Mouse (Mus musculus): ENCODE data around the gene Mtg2.
A peak's percentile ranks its signal among the peaks of the same experiment; 100 is the strongest.

Gene Mtg2

DNA sequence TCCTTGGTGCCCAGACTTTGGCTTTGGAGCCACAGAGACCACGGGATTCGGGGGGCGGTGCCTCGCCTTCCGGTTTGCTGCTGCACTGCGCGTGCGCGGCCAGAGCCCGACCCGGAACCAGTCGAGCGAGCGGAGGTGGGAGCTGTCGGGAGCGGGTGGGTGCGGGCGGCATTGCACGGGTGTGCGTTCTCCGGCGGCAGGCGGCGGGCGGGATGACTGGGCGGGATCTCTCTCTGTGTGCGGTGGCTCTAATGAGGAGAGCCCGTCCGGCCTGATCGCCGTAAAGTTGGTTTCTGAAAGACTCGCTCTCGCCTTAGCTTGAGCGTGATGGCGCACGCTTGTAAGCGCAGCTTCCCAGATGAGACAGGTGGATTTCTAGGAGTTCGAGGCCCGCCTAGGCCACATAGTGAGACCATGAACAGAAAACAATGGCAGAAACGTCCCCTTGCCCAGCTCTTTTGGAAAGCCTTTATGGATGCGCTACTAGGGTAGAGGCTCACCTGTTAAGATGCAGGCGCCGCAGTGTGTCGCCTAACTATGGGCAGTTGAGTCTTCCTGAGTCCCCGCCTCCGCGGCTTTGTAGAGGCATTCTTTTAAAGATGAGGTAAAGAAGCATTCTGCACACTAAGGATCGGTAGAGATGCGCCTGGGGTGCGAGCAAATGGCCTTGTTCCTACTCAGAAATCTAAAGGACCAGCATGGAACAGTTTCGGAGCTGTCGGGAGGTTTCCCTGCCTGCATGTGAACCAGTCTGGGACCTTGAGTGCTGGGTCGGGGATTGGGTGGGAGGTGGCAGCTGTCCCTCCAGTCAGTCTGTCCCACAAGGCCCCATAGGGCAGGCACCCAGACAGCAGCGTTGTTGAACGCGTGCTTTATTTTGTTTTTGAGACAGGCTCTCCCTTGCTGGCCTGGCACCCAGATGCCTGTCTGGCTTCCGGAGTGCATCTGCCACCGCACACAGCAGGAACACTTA, at the start of gene Mtg2:
Gene Mtg2 (plus strand): TSS at position 108 of the 973 bp plus-strand sequence.
- DNase-seq, result peak; percentile 97

GRCm38 (mm10) chr2:180020919-180021318, 49.5 kb upstream of the Mtg2 start:
- DNase-seq, result no peak

DNA sequence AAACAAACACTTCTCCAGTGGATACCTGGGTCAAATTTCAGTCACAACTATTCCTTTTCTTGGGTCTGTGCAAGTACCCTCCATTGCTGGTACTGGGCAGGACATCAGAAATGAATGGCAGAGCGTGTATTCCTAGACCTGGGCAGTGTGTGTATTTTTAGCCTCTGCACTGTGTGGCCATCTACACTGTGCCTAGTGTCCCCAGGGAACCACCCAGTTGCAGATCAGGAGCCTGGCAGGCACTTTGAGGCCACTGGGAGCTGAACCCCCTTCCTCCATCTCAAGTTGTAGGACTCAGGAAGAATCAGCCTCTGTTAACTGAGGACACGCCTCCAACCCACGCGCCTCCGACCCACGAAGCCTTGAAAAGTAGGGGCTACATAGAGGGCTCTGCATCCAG, 47.6 kb upstream of the Mtg2 start:
- DNase-seq, result no peak

GRCm38 (mm10) chr2:180024401-180025098, 45.8 kb upstream of the Mtg2 start, which contains the start of gene Lsm14b:
Gene Lsm14b, plus strand, starts transcription at chr2:180024987.
- DNase-seq, result peak; percentile 99

DNA sequence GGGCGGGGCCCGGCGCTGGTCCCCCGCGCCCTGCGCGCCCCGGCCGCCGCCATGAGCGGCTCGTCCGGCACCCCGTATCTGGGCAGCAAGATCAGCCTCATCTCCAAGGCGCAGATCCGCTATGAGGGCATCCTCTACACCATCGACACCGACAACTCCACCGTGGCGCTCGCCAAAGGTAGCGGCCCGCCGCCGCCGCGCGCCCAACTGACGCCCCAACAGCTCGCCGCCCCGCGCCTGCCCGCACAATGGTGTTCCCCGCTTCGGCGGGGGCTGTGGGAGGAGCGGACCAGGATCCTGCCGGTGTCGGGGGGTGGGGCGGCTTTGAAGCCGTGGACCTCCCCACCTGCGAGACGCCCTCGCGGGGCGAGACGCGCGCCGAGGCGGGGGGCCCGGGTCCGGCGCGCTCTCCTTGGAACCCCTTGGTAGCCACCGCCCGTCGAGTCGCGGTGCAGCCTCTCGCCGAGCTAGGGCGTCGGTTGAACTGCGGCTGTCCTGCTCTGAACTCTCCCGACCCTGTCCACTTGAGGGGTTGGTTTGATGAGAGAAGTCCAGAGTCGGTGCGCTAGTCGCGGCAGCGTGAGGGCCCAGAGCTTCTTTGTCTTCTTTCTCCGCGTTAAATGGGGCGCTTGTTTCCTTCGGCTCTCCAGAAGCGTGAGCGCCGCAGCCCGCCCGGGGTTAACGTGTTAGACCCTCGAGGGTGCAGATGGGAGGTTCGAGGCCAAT, 45.1 kb upstream of the Mtg2 start:
- DNase-seq, result no peak

GRCm38 (mm10) chr2:180025861-180026200, 44.6 kb upstream of the Mtg2 start:
- no peak for DNase-seq

DNA sequence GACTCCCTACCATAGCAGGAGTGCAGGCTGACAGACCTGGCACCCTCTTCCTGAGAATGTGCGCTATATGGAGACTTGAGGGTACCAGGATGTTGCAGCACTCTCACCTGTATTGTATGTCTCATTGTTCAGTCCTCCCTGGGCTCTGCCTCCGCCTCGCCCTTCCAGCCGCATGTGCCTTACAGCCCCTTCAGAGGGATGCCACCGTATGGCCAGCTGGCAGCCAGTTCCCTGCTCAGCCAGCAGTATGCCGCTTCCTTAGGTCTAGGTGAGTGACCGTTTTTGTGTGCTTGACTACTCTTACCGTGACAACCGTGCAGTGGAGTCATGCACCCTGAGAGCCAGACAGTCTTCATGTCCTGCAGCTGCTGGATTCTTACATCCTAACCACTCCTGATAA, 42.6 kb upstream of the Mtg2 start:
- no peak for DNase-seq

DNA sequence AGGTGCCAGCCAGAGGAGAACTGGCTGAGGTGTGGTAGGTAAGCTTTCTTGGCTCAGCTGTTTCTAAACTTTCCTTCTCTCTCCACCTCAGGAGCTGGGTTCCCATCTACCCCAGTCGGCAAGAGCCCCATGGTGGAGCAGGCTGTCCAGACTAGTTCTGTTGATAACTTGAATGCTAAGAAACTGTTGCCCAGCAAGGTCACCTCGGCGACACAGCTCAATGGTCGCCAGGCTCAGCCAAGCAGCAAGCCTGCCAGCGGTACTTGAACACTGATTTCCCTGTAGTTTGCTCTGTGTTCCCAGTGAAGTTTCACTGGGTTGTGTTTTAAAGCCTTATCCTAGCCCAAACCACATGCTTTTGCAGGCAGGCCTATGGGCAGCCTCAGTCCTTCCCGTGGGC, 39.1 kb upstream of the Mtg2 start:
- DNase-seq, result peak; percentile 51

DNA sequence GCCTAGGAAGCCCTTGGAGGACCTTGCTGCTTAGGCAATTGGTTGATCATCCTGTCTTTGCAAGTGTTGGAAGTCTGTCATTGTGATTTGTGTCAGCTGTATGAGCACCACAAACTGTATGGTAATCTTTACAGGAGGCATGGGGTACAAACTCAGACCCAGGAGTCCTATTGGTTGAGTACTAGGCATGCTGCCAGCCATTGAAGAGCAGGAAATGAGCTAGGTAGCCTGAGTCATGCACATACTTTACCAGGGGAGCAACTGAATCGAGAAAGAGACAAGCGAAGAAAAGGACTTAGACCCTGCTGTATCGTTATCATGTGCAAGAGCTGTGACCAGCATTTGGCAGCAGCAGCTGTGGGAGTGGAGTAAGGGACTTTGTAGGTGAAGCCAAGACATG, 37.5 kb upstream of the Mtg2 start:
- no peak for DNase-seq

- no peak for DNase-seq
These were observed 36.4 kb upstream of the Mtg2 start for GRCm38 (mm10) chr2:180033956-180034355.

DNA sequence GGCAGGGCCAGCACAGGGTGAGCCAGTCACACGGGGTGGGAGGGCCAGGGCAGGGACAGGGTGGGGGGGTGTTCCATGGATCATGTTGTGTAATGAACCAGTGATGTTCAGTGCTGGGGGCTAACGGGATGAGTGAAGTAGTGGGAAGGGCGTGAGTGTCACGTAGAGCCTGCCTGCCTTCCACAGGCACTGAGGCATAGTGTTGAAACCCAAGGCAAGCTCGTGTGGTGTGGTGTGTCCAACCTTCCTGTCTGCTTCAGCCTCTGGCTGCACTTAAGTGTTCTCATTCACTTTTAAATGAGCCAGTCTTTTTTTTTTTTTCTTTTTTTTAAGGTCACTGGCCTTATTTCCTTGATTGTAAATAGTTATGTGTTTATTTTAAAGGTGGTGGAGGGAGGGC, 35.6 kb upstream of the Mtg2 start:
- no peak for DNase-seq

DNA sequence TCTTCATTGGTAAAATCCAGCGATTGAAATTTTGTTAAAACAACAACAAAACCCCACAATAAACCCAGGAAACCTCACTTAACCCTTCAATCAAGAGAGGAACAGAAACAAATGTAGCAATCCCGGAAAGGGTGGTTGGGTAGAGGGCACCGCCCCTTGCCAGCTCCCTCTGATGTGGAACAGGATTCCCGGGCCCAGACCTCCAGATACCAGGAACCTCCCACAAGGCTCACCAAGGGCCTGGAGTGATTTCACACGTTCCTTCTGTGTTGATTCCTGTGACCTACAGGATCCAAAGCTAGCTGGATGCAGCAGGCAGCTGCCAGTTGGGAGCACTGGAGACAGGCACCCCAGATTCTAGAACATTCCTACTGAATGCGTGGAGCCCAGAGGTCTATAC, 30.0 kb upstream of the Mtg2 start:
- no peak for DNase-seq

DNA sequence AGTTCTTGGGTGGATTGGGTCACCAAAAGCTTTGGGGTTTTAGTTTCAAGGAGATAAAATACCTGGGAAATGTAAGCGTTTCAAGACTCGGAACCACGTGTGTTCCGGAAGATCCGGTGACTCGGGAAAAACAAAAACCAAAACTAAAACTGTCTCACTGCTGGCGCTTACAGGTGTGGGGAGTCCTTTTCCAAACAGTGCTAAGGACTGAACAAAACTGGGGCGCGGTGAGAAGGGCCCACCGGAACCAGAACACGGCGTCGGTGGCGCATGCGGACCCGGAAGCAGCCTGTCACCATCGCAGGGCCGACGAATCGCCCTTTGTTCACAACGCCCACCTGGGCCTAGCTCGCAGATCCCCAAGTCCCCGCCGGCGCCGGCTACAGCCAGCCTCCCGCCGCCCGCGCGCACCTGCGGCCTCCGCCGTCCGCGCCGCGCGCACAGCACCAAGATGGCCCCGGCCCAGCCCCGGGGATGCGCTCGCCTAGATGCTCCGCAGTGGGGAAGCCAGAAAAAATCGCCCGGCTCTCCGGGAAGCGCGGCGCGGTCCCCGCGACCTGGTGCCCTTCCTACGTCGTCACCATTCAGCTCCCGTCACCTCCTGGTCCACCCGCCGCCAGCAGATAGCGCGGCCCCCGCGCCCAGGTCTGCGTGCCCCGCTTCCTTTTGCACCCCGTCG, 28.7 kb upstream of the Mtg2 start:
- DNase-seq, result peak; percentile 59

DNA sequence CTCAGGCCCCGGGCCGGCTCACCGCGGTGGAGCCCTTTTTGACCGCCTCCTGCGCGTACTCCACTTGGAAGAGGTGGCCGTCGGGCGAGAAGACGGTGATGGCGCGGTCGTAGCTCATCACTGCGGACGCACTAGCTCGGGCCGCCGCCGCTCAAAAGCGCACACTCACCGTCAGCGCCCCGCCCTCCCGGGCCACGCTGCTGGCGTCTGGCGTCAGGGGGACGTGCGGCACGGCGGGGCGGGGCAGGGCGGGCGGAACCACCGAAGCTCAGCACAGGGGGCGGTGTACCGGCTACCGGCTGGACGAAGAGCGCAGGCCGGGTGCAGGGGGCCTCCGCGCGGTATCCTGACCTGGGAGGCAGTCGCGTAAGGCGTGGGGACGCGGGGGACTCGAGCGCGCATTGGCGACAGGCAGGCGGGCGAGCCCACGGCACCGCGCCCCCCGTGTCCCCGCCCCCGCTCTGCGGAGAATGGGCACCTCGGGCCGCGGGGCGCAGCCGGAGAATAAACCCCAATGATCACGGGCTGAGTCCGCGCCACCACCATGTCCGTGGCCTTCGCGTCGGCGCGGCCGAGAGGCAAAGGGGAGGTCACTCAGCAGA, 28.0 kb upstream of the Mtg2 start, which contains the start of the genes Psma7 and Ss18l1:
Gene Psma7 (minus strand): TSS at position 178 of the 602 bp plus-strand sequence.
Gene Ss18l1 (plus strand): TSS at position 254 of the 602 bp plus-strand sequence.
- peak; percentile 91 for DNase-seq

DNA sequence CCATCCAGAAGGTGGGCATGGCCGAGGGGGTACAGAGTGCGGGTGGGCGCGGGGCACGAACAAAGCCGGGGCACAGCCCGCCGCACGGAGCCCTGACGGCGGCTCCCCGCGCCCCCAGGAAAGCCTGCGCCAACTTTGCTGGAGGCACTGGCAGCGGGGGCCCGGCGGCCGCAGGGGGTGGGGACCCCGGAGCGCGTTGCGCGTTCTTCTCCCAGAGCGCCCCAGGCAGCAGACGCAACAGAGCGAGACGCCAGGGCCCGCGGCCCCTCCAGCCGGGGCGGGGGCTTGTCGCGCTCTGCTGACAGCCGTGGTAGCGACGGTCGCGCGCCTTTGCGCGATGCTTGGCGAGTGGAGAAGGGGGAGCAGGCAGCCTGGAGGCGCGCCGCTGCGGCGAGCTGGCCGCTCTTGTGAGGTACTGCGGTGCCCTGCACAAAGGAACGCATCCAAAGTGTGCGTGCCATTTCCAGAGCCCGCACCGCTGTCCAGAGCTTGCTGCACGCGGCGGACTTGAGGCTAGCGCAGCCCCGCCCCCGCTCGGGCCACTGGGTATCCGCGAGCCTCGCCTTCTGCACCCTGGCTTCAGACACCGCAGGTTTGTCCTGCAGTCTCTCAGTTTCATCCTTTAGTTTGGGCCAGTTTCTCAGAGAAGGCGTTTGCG, 27.4 kb upstream of the Mtg2 start:
- peak; percentile 54 for DNase-seq

GRCm38 (mm10) chr2:180045283-180045682, 25.1 kb upstream of the Mtg2 start:
- DNase-seq, result no peak

DNA sequence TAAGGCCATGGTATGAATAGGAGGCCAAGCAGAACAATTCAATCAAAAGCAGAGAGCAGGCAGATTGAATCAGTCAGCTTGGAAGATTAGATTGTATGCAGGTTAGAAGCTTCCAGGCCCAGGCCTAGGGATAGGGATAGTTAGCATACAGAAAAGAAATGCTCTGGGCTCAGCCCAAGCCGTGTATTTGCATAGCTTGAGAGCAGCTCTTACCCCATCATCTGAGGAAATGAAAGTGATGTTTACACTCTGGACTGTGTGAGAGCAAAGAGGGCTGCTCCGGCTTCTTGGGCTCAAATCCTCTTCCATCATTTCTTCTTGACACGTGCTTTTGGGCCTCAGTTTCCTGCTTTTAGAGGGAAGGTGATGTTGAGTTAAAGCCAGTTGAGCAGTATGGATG, 22.8 kb upstream of the Mtg2 start:
- no peak for DNase-seq

- DNase-seq, result no peak
These were observed 22.3 kb upstream of the Mtg2 start for GRCm38 (mm10) chr2:180047980-180048635.

DNA sequence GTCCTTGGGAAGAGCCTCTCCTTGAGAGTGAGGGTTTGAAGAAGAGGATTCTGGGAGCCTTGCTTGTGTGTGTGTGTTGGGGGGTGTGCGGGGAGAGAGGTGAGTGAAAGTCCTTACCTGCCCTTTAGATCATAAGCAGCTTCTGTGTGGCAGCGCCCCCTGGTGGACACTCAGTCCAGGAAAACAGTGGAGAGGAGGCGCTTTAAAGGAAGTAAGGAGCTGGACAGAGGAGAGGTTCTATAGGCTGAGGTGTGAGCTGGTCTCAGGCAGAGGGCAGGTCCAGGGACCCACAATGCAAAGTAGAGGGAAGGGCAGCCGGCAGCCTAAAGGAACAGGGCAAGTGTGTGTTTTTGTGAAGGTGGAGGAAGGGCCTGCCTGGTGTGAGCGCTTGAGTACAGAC, 19.4 kb upstream of the Mtg2 start:
- peak; percentile 89 for DNase-seq

DNA sequence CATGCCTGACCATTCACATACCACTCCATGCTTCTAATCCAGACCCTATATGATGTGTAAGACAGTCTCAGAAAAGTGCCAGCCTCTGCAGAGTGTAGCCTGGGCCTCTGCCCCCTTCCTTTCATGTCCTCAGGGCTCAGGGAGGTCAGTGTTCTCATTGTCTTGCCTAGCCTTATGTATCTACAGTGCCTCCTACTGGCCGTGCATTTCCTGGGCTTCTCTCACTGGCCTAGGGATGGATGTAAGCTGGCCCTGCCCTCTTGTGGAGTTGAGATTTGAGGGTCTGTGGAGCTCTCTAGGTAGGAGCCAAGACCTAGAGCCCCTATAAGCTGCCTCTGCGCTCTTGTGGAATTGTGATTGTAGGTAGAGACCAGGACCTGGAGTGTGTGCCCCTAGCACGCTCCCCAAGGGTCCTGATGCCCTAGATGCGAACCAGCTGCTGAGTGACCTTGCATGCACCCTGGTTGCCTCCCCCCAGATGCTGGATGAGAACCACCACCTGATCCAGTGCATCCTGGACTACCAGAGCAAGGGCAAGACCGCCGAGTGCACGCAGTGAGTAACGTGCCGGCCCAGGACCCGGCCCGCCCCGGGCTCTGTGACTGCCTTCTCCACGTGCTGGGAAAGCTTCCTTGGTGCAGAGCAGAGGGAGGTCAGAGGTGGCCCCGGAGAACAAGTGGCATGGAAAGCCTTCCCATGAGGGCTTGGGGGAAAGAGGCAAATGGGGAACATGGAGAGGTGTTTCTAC, 18.2 kb upstream of the Mtg2 start:
- DNase-seq, result no peak
